Mouse (Mus musculus) bone marrow macrophage, adult 2 months (primary cell): ENCODE data around the gene Cwh43.

ENCODE experiments used
- CTCF ChIP-seq: IDR thresholded peaks from 2 replicates; pipeline ENCODE4 v1.5.1; 2012; ENCODE audit warnings: low read depth, mild to moderate bottlenecking, low read length, moderate library complexity
- POLR2A ChIP-seq: IDR thresholded peaks from 2 replicates; pipeline ENCODE4 v1.6.1; 2012; ENCODE audit warnings: mild to moderate bottlenecking, low read depth, low read length, borderline replicate concordance

GRCm38 (mm10) chr5:73498559-73498958 lies 92.7 kb downstream of the Cwh43 start:
- no peak for TF ChIP-seq POLR2A
- TF ChIP-seq CTCF: no peak
